Mouse (Mus musculus): ENCODE results near the gene Tmem189.

The Tmem189 gene

DNA sequence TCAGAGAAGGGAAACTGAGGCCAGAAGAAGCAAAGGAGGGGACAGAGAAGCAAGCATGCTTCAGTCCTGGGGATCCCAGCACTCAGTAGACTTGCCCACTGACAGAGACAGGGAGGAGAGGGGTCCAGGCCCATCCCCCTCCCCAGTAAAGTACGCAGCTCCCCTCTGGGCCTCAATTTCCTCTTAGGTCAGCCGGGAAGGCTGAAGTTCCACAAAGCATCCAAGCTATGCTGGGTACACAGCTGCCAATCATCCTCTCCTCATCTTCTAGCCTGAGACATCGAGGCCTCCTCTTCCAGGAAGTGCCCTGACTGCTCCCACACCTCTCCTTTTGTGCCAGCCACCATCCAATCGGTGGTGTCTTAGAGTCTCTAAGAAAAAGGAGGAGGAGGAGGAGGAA, 93.4 kb downstream of the Tmem189 start:
- in situ Hi-C loops (cut with MboI, MseI): loop anchor here in 1 of 2 experiments (5.0 kb wide), 1 partner anchor 64 kb away; no protein-coding TSS in a partner anchor

DNA sequence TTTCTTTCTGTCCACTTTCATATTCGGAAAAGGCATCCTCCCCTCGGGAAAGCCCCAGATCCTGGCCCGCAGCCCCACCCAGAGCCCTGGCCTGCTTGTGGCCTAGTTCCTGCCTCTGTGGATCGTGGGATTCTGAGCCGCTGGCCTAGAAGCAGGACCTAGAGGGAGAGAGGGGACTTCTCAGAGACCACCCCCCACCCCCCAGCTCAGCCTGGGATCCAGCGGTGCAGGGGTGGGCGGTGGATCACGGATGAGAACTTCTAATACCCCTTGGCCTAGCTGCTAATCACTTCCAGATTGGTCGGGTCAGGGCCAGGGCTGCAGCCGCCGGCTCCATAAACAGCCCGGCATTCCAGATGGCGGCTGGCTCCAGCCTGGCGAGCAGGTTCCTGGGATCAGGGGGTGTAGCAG, 93.9 kb downstream of the Tmem189 start:
- in situ Hi-C loops (cut with MboI, MseI): loop anchor here in 1 of 2 experiments (5.0 kb wide), 1 partner anchor 63 kb away; no protein-coding TSS in a partner anchor

DNA sequence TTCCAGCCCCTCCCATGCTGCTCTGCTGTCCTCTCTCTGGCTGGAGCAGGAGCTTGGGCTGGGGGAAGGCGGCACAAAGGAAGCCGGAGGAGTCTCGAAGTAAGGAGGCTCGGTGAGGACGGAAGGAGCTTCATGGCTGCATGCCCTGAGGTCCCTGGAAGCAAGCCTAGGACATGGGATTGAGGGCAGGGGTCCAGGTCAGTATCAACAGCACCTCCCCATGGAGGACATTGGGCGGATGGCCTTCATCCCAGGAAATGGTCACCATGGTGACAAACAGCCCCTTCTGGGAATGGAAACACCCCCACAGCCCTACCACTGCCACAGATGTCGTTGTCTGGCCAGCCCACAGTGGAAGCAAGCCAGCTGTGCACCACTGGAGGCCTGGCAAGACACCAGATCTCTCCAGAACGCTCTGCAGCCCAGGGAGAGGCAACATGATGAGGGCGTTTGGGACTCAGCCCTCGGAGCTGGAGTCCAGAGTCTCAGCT, 95.1 kb downstream of the Tmem189 start:
- in situ Hi-C loops (cut with MboI, MseI): no loop called here

DNA sequence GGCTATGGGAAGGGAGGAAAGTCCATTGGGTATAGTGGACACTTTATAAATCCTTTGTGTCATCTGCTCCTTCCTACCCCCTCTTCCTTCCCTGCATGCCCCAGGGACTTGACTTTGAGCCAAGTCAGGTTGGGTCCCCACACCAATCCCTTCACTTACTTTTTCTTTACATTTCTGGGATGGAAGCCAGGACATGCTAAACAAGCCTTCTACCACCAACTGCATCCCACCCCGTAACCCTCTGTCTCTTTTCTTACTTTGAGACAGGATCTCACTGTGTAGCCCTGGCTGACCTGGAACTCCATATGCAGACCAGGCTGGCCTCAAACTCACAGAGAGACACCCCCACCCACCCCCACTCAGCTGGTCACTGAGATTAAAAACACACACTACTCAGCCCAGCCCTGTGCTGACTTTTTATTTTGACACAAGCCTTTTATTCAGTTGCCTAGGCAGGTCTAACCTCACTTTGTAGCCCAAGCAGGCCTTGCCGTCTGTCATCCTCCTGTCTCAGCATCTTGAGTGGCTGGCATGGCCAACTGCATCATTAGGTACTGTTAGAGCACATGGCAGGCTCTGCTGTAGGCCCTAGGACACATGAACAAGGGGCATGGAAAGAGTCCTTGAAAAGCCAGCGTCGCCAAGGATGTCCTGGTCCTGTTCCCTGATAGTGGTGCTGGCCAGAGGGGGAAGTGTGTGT, 95.9 kb downstream of the Tmem189 start:
- in situ Hi-C loops (cut with MboI, MseI): no loop called here
